Mouse (Mus musculus): ENCODE results near the gene A730049H05Rik.

The A730049H05Rik gene

DNA sequence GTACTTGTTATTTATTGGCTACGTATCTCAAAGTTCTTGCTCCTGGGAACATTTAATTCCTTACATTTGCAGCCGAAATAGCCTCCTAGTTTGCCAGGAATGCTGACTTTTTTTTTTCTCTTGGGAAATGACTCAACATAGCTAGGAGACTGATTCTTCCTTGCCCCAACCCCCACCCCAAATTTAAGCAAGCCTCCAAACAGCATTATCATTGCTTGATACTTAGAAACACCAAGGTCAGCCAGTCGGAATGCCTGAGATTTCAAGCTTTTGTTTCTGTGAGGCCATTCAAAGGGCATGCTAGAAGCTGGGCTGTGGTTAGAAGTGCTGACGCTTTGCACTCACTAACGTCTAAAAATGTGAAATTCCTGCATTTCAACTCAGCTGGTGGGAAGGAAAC lies 11.1 kb downstream of the A730049H05Rik start:
- DNase-seq (ENCODE audit: low read depth, low spot score) = no peak

GRCm38 (mm10) chr6:92829148-92829547 lies 12.9 kb downstream of the A730049H05Rik start:
- no peak for DNase-seq (ENCODE audit: low read depth, low spot score)

- no peak for DNase-seq (ENCODE audit: low read depth, low spot score)
Observed at GRCm38 (mm10) chr6:92831106-92831505, 14.8 kb downstream of the A730049H05Rik start.

DNA sequence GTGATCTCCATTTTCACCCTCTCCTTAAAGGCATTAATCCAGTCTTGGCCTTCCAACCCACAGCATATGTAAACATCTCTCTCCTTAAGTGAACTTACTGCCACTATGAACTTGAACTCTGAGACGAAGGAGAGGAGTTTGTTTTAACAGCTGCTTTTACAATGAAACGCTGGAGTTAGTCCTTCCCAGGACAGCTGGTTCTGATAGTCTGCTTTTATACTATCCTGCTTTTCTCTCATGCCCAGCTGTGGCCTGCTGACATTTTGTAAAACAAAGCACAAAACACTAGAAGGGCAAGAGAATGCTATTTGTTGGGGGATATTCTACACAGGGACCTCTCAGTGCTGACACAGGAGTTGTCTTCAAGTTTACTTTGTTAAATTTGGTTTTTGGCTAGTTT lies 25.7 kb downstream of the A730049H05Rik start:
- DNase-seq (ENCODE audit: low read depth, low spot score) = no peak

DNA sequence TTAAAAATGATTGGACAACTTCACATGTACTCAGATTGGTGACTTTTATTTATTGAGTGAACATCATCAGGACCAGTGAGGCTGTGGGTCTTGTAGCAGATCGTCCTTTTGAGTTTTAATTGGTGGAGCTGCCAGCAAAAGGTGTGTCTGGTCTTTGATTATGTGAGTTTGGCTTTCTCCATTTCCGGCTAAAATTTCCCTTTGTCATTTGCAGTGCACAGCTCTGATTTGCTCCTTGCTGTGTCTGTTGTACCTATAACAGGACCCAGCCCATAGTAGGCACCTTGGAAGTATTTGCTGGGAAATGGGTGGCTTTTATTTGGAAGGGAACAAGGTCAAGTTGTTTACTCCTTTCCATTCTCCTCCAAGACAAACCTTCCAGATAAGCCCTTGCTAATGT lies 27.2 kb downstream of the A730049H05Rik start:
- no peak for DNase-seq (ENCODE audit: low read depth, low spot score)

DNA sequence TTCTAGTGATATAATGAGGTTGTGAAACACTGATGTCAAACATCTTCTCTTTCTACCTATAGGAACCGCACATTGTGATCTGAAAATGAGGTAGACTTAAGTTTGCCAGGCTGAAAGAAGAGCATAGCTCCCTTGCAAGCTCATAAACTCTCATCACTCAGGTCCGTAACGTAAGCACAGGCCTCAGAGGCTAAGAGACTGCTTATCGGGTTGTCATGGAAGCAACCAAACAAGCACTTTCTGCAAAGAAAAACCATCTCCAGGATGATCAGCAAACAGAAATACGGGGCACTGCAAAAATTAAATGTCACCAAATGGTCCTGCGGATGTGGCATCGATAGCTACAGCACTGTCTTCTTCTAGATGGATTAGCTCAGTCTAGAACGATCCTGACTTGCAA lies 29.6 kb downstream of the A730049H05Rik start:
- no peak for DNase-seq (ENCODE audit: low read depth, low spot score)

GRCm38 (mm10) chr6:92846614-92847013 lies 30.3 kb downstream of the A730049H05Rik start:
- no peak for DNase-seq (ENCODE audit: low read depth, low spot score)

- DNase-seq (ENCODE audit: low read depth, low spot score) = no peak
Observed at GRCm38 (mm10) chr6:92849208-92849607, 32.9 kb downstream of the A730049H05Rik start.

DNA sequence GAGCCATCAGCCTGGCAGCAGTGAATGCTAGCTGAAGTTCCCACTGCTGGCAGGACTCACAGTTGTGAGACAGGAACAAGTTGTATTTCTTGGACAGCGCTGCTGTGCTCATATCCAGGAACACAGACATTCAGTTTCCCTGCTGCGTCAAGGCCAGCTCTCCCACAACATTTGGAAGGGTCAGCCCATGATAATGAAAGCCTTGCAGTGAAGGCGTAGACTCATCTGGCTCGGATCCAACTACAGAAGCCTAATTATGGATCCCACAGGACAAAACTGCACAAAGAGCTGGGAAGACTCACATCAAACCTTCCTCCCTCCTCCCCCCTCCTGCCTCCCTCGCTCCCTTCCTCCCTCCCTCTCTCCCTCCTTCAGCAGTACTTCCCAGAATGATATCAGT lies 34.0 kb downstream of the A730049H05Rik start:
- no peak for DNase-seq (ENCODE audit: low read depth, low spot score)

- no peak for DNase-seq (ENCODE audit: low read depth, low spot score)
Observed at GRCm38 (mm10) chr6:92854873-92855272, 38.6 kb downstream of the A730049H05Rik start.

DNA sequence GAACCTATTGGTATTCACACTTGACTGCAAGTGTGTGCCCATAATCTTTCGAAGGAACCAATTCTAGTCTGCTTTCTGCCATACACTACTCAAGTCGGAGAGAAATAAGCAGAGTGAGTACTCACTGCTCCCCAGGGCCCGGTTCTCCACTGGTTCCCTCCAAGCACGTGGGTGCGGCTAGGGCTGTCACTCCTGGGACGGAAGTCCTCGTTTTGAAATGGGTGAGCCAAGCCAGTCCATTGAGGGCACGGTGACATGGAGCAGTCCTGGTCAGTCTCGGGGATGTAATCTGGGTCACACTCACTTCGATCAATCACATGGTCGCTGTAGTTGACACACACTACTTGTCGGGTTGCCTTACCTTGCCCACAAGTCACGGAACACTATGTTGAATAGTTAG lies 41.5 kb downstream of the A730049H05Rik start:
- DNase-seq (ENCODE audit: low read depth, low spot score) = no peak

- no peak for DNase-seq (ENCODE audit: low read depth, low spot score)
Observed at GRCm38 (mm10) chr6:92858721-92859510, 42.6 kb downstream of the A730049H05Rik start.

DNA sequence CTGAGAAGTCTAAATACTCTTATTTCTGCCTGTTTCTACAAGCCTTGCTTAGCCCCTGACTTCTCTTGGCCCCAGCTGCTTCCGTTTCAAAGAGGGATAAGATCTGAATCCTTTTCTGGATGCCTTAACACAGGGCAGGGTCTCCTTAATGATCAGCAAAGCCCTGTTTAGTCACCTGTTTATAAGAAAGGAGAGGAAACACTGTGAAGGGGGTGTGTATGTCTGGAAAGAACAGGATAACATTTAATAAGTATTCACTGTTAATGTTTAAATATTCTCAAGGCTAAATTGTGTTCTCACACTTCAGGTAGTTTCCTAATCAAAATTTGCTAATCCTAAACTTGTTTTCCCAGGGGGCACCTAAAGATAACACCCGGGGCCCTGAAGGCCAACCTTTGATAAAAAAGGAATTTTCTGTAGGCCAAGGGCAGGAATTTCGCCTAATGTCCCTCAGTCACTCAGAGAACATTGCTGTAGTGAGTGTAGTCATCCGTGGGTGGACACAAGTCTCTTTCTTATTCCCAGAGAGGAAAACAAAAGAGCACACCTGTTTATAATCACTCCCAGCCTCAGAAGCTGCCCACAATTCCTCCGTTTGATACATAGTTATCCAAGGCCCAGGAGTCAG lies 44.1 kb downstream of the A730049H05Rik start:
- no peak for DNase-seq (ENCODE audit: low read depth, low spot score)

GRCm38 (mm10) chr6:92862599-92862998 lies 46.3 kb downstream of the A730049H05Rik start:
- DNase-seq (ENCODE audit: low read depth, low spot score) = no peak

DNA sequence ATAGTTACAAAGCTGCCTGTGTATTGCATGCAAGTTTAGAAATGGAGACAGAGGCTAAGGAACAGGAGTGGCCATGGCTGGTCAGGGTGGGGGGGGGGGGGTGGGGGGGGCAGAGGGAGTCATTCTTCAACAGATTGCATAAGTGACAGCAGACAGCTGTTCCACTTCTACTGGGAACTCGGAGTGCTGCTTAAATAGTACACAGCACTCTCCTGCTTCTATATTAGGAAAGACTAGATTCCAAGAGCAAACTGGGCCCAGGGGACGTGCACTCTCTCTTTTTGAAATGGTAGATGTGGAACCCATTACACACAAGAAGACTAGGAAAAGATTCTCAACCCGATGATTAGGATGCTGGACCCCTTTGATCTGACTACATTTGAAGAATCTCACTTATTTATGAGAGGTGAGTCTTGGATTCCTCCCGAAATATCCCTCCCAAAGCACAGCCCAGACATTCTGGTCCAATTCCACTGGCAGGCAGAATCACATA lies 52.9 kb downstream of the A730049H05Rik start, which contains the start of gene Gm15737:
TSS of gene Gm15737 (plus strand) at position 269 of the 493 bp plus-strand sequence.
- no peak for DNase-seq (ENCODE audit: low read depth, low spot score)

DNA sequence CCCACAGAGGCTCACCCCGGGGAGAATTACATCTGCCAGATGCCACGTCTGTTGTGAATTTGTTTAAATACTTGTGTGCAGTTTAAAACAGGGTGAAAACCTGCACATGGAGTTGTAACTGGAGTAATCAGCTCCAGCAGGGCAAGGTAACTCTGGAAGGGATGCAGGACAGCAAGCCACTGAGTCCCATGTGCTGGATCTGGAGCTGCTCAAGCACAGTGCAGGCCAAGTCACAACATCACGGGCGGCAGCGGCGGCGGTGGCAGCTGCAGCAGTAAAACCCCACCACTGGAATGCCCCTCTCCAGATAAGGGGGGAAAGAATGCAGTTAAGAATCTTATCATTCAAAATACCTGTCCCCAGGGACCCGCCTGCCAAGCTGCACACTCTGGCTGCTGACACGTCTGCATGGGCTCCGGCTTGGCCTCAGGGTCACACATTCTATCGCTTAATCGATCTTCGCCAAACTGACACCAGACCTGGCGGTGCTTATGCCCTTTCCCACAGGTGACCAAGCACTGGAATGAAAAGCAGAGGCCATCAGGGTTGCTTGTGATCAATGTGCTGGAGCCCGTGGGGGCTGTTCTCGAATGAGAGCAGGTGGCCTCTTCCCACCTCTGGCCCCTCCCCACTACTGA lies 53.4 kb downstream of the A730049H05Rik start:
- no peak for DNase-seq (ENCODE audit: low read depth, low spot score)

DNA sequence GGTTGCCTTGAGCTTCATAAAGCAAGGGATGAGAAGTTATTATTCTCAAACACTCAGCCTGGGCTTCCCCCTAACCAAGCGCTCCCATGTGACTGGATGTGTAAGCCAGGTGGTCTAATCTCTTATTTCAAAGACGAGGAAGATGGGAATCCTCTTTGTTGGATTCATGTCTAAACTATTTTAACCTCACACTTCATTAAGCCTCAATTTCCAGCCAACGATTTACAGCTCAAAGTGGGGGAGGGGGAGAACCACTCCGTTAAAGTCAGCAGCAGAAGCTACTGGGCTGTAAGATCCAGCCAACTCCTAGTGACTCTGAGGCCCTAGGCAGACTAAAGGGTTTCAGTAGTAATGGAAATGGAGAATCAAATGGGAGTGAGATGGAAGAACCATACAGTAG lies 55.5 kb downstream of the A730049H05Rik start:
- DNase-seq (ENCODE audit: low read depth, low spot score) = no peak

DNA sequence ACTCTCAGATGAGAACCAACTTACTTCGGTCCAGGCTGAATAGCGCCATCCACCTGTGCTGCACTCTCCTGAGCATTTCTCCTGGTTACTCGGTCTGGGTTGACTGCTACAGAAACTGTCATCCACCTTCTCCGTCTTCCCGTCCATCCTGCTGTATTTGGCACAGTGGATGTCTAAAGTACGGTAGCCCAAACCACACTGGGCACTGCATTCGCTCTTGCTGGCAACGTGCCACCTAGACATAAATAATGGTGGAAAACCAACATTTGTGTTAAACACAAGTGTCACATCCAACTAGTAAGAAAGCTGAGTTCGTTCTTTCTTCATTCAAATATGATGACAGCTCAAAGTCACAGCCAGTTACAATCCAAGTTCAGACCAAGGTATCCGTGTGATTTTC lies 56.5 kb downstream of the A730049H05Rik start:
- no peak for DNase-seq (ENCODE audit: low read depth, low spot score)

DNA sequence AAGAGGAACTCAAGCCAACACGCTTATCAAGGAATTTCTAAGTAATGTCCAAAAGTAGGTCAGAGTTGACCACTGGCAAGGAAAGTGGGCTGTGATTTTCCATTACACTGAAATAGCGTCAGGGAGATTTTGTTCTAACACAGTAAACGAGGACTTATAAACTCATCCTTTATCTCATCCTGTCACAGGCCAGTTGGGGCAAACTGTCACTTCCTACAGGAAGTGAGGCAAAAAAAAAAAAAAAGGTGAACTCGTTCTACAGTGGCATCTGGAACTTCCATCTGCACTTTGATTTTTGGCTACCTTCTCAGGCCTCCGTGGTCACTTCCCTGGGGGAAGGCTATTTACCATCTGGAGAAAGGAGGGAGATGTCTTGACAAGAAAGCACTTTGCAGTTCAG lies 58.6 kb downstream of the A730049H05Rik start:
- no peak for DNase-seq (ENCODE audit: low read depth, low spot score)

DNA sequence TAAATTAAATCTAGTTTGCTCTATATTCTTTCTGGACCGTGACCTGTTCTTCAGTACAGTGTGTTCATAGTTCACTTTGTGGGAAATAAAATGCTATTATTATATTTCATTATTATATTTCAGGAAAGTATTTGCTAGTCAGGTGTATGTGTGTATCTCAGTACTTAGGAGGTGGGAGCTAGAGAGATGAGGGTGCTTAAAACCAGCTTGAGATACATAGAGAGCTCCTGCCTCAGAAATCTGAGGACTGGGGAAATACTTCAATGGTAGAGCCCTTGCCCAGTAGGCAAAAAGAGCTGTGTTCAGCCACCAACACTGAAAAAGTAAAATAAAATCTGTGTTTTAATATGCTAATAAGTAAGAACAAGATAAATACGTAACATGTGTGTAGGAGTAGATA lies 59.1 kb downstream of the A730049H05Rik start:
- no peak for DNase-seq (ENCODE audit: low read depth, low spot score)

DNA sequence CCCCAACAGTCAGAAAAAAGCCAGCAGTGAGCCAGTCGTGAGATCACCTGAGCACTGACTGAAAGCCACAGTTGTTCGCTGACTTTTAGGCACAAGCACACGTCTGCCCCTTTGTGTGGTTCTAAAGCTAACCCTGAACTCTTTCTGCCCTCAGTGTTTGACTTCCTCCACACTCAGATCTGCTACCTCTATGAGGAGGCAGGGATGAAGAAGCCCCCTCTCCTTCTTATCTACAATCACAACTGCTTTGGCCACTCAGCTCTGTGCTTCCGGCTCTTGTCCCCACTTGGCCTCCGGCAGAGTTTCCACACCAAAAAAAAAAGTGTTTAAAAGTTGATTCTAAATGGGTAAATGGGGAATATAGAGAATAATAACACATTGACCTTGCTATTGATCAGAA lies 59.8 kb downstream of the A730049H05Rik start:
- no peak for DNase-seq (ENCODE audit: low read depth, low spot score)

- no peak for DNase-seq (ENCODE audit: low read depth, low spot score)
Observed at GRCm38 (mm10) chr6:92877236-92877635, 61.0 kb downstream of the A730049H05Rik start.

Data from CD4-positive helper T cell, adult 2 months (primary cell).